Comparison of ENCODE assay signal across 8 mouse cellular contexts in the genomic region with DNA sequence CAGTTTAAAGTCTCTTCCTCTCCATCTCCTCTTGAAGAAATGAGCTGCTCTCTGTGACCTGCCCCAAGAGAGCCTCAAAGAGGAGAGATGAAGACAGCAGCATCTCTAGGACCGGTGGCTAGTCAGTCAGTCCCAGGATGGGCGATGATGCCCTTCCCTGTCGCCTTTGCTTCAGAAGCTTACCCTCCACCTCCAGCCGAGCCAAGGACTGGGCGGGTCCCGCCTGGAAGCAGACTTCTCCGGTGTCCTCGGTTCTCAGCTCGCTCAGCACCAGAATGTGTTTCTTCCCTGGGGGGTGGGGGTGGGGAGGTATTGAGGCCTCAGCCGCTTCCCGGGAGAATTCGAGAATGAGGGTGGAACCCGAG. TPM values are rescaled to one million over a fixed set of nuclear protein-coding genes. Genes with fewer than 3 reads are reported as not detected.
DNase-seq lines count a peak whose midpoint lies in the region; ATAC-seq and TF ChIP-seq lines count a peak whose summit lies in the region.

No protein-coding gene starts in this region.

- H3K4me1 ChIP-seq in kidney, adult 2 months (ENCODE audit: control insufficient read depth, insufficient read depth, low read length) = peaks cover 8% of the 10 kb centered on the region
- H3K4me1 ChIP-seq in hindbrain, embryonic 11.5 days (replicated peaks; ENCODE audit: control insufficient read depth, insufficient read depth, low read length) = peaks cover 2% of the 10 kb centered on the region; the same call in 1 of the 2 replicates
- peaks cover 36% of the 10 kb centered on the region for H3K4me1 ChIP-seq in midbrain, embryonic 13.5 days (replicated peaks)

- H3K27ac ChIP-seq in kidney, adult 2 months (ENCODE audit: insufficient read depth, low read depth, low read length) = no peak overlapping the region
- no peak overlapping the region for H3K27ac ChIP-seq in hindbrain, embryonic 11.5 days (ENCODE audit: low read depth, low read length)
- H3K27ac ChIP-seq in midbrain, embryonic 13.5 days = no peak overlapping the region

- CTCF ChIA-PET in Patski (lab: Charles Lee) = interaction anchor here (1.0 to 2.4 kb wide), 3 partner anchors 10 to 233 kb away, joined by 3 to 17 read pairs (median 3); no protein-coding TSS in a partner anchor

- H3K4me3 ChIP-seq in kidney, adult 2 months (ENCODE audit: insufficient read depth, low read depth, low read length) = peak overlapping the region; percentile 48
- peak overlapping the region; percentile 43 for H3K4me3 ChIP-seq in hindbrain, embryonic 11.5 days (ENCODE audit: low read depth, low read length)
- H3K4me3 ChIP-seq in midbrain, embryonic 13.5 days (replicated peaks) = peak overlapping the region; percentile 49

- no peak for TF ChIP-seq POLR2A in kidney, adult 2 months (IDR thresholded peaks at IDR 0.05; ENCODE audit: low read depth, low read length)

- 3% methylated on average over 13 of the region's 13 CpGs for WGBS in kidney, adult 2 months
- under 1% methylated on average over 13 of the region's 13 CpGs for WGBS in hindbrain, embryonic 11.5 days
- WGBS in midbrain, embryonic 13.5 days = 0% methylated on average over 13 of the region's 13 CpGs

- no peak for TF ChIP-seq CTCF in kidney, adult 2 months (conservative IDR thresholded peaks at IDR 0.05; ENCODE audit: insufficient read depth, insufficient read length, low read depth, low read length)
- no peak for TF ChIP-seq CTCF in Patski (IDR thresholded peaks at IDR 0.05)

- in situ Hi-C loops in Patski (cut with MboI; ENCODE audit: low pct_unique_long_range_greater_than_20kb) = no loop called here

- ATAC-seq in Patski = peak; percentile 3
- peak; percentile 36; the same call in 1 of the 2 replicates for ATAC-seq in hindbrain, embryonic 11.5 days (ENCODE audit: low FRiP score)
- peak; percentile 22; the same call in 1 of the 2 replicates for ATAC-seq in midbrain, embryonic 13.5 days

- no peak for DNase-seq in kidney, adult 2 months
- no peak for DNase-seq in kidney, postnatal 36 days
- DNase-seq in Patski (ENCODE audit: low read depth, low spot score) = no peak
- peak; percentile 43 for DNase-seq in hindbrain, embryonic 11.5 days (ENCODE audit: low spot score)
- DNase-seq in thymus, postnatal 14 days = no peak
- DNase-seq in gastrocnemius, postnatal 10 days = no peak
- DNase-seq in frontal cortex, postnatal 25 days (ENCODE audit: low spot score in 2 of 2) = no peak

- H3K4me2 ChIP-seq in hindbrain, embryonic 11.5 days (replicated peaks; ENCODE audit: low read depth, low read length) = peak overlapping the region; percentile 85
- peak overlapping the region; percentile 82 for H3K4me2 ChIP-seq in midbrain, embryonic 13.5 days (replicated peaks)

- no peaks in the 10 kb centered on the region for H3K36me3 ChIP-seq in kidney, adult 2 months (ENCODE audit: control insufficient read depth, insufficient read depth, low read length)
- peaks cover 3% of the 10 kb centered on the region; the same call in 1 of the 2 replicates for H3K36me3 ChIP-seq in hindbrain, embryonic 11.5 days (ENCODE audit: control insufficient read depth, insufficient read depth, low read length)
- peaks cover 45% of the 10 kb centered on the region for H3K36me3 ChIP-seq in midbrain, embryonic 13.5 days

- no peaks in the 10 kb centered on the region for H3K9me3 ChIP-seq in hindbrain, embryonic 11.5 days (ENCODE audit: control insufficient read depth, low read length)
- no peaks in the 10 kb centered on the region for H3K9me3 ChIP-seq in midbrain, embryonic 13.5 days

- POLR2A ChIA-PET in Patski (lab: Charles Lee) = interaction anchor here (0.6 to 1.2 kb wide), 3 partner anchors 8 to 102 kb away, joined by 4 to 10 read pairs (median 7); partner anchors contain the start of genes Chpf and Tmem198

- H3K27me3 ChIP-seq in kidney, adult 2 months (replicated peaks; ENCODE audit: control insufficient read depth, insufficient read depth, low read length) = no peaks in the 10 kb centered on the region
- H3K27me3 ChIP-seq in Patski = no peaks in the 10 kb centered on the region
- peaks cover 52% of the 10 kb centered on the region for H3K27me3 ChIP-seq in hindbrain, embryonic 11.5 days (ENCODE audit: control insufficient read depth, insufficient read depth, low read length)
- peaks cover 76% of the 10 kb centered on the region for H3K27me3 ChIP-seq in midbrain, embryonic 13.5 days

- peak overlapping the region; percentile 28; the same call in 1 of the 2 replicates for H3K9ac ChIP-seq in hindbrain, embryonic 11.5 days (ENCODE audit: low read depth, low read length)
- 0 out of 2 replicates have a peak overlapping the region, but pooled peaks have one; percentile 57 for H3K9ac ChIP-seq in midbrain, embryonic 13.5 days (replicated peaks)

RNA-seq across cellular contexts. Expression of gene Tmem198, which starts 7.7 kb away (rescaled TPM):
- 1.3 and 1.8 TPM in 2 replicates for polyA plus RNA-seq in kidney, adult 2 months (2012; rRNA removed)
- polyA plus RNA-seq in Patski (2021) = 1.7 TPM
- 11.1 and 11.6 TPM in 2 replicates for polyA plus RNA-seq in hindbrain, embryonic 11.5 days (2014; fragmentation: Nextera tagmentation; extraction: Ambion mirVana)
- polyA plus RNA-seq in midbrain, embryonic 13.5 days (2015; fragmentation: Nextera tagmentation; extraction: Ambion mirVana) = 46.1 and 47.3 TPM in 2 replicates
- total RNA-seq in gastrocnemius, postnatal 10 days (2021) = under 1 TPM; 0.68 to 0.87 TPM

RNA-seq across cellular contexts. Expression of gene Chpf, which starts 7.9 kb away (rescaled TPM):
- polyA plus RNA-seq in kidney, adult 2 months (2012; rRNA removed) = 31.6 and 51.9 TPM in 2 replicates
- polyA plus RNA-seq in Patski (2021) = 65.0 TPM
- polyA plus RNA-seq in hindbrain, embryonic 11.5 days (2014; fragmentation: Nextera tagmentation; extraction: Ambion mirVana) = 17.8 and 20.2 TPM in 2 replicates
- polyA plus RNA-seq in midbrain, embryonic 13.5 days (2015; fragmentation: Nextera tagmentation; extraction: Ambion mirVana) = 25.1 and 28.7 TPM in 2 replicates
- total RNA-seq in gastrocnemius, postnatal 10 days (2021) = 10 to 100 TPM; 22.2 to 32.0 TPM

RNA-seq across cellular contexts. Expression of gene Obsl1, which starts 19.2 kb away (rescaled TPM):
- polyA plus RNA-seq in kidney, adult 2 months (2012; rRNA removed) = 6.4 and 8.9 TPM in 2 replicates
- 33.3 TPM for polyA plus RNA-seq in Patski (2021)
- 34.0 and 34.4 TPM in 2 replicates for polyA plus RNA-seq in hindbrain, embryonic 11.5 days (2014; fragmentation: Nextera tagmentation; extraction: Ambion mirVana)
- 18.6 and 25.7 TPM in 2 replicates for polyA plus RNA-seq in midbrain, embryonic 13.5 days (2015; fragmentation: Nextera tagmentation; extraction: Ambion mirVana)
- 100 to 1,000 TPM; 107 to 122 TPM for total RNA-seq in gastrocnemius, postnatal 10 days (2021)

RNA-seq across cellular contexts. Expression of gene Inha, which starts 19.9 kb away (rescaled TPM):
- polyA plus RNA-seq in kidney, adult 2 months (2012; rRNA removed) = 3.9 and 6.5 TPM in 2 replicates
- polyA plus RNA-seq in Patski (2021) = 5.7 TPM
- 1.3 and 2.0 TPM in 2 replicates for polyA plus RNA-seq in hindbrain, embryonic 11.5 days (2014; fragmentation: Nextera tagmentation; extraction: Ambion mirVana)
- 8.5 and 12.5 TPM in 2 replicates for polyA plus RNA-seq in midbrain, embryonic 13.5 days (2015; fragmentation: Nextera tagmentation; extraction: Ambion mirVana)
- 10 to 100 TPM; 11.9 to 12.8 TPM for total RNA-seq in gastrocnemius, postnatal 10 days (2021)

RNA-seq across cellular contexts. Expression of gene Stk11ip, which starts 34.3 kb away (rescaled TPM):
- 15.5 and 21.0 TPM in 2 replicates for polyA plus RNA-seq in kidney, adult 2 months (2012; rRNA removed)
- 22.7 TPM for polyA plus RNA-seq in Patski (2021)
- 11.8 and 13.4 TPM in 2 replicates for polyA plus RNA-seq in hindbrain, embryonic 11.5 days (2014; fragmentation: Nextera tagmentation; extraction: Ambion mirVana)
- 20.0 and 23.6 TPM in 2 replicates for polyA plus RNA-seq in midbrain, embryonic 13.5 days (2015; fragmentation: Nextera tagmentation; extraction: Ambion mirVana)
- total RNA-seq in gastrocnemius, postnatal 10 days (2021) = 1 to 10 TPM; 7.5 to 8.9 TPM
